Mouse (Mus musculus) embryonic facial prominence, embryonic 12.5 days (tissue): Measurements from ENCODE around the gene Pou4f2. TPM values are rescaled to one million over a fixed set of nuclear protein-coding genes. Genes with fewer than 3 reads are reported as not detected.
A peak's percentile ranks its signal among the peaks of the same experiment; 100 is the strongest.

Experiments
- ATAC-seq: fragments of 200-750 bp; cut with Nextera tagmentation; 2 replicates; pipeline ENCODE4 v1.8.0; 2017; ENCODE audit not compliant: insufficient number of reproducible peaks, insufficient read depth, low FRiP score, low TSS enrichment
- H3K27ac ChIP-seq: fragments of 300-500 bp; sonication (generic); 2 replicates; pipeline ENCODE4 v1.5.1; 2016; ENCODE audit warnings: mild to moderate bottlenecking
- H3K27me3 ChIP-seq: fragments of 300-500 bp; sonication (generic); 2 replicates; pipeline ENCODE4 v1.6.1; 2016; ENCODE audit warnings: mild to moderate bottlenecking, moderate library complexity
- H3K36me3 ChIP-seq: fragments of 300-500 bp; sonication (generic); 2 replicates; pipeline ENCODE4 v1.6.1; 2016; ENCODE audit warnings: mild to moderate bottlenecking
- H3K4me1 ChIP-seq: fragments of 300-500 bp; sonication (generic); 2 replicates; pipeline ENCODE4 v1.6.1; 2016
- H3K4me2 ChIP-seq: fragments of 300-500 bp; sonication (generic); replicated peaks from 2 replicates; pipeline ENCODE4 v1.6.1; 2016; ENCODE audit warnings: mild to moderate bottlenecking, moderate library complexity
- H3K4me3 ChIP-seq: fragments of 300-500 bp; sonication (generic); 2 replicates; pipeline ENCODE4 v1.5.1; 2016; ENCODE audit warnings: mild to moderate bottlenecking
- H3K9ac ChIP-seq: fragments of 300-500 bp; sonication (generic); 2 replicates; pipeline ENCODE4 v1.6.1; 2016; ENCODE audit warnings: mild to moderate bottlenecking, moderate library complexity
- H3K9me3 ChIP-seq: fragments of 300-500 bp; sonication (generic); 2 replicates; pipeline ENCODE4 v1.6.1; 2016; ENCODE audit warnings: mild to moderate bottlenecking, moderate library complexity
- WGBS: fragments of 180-500 bp; shearing (Covaris S2); methylation state at CpG from one replicate; pipeline ENCODE4 v1.1.7; 2016; 5-methylcytosine and 5-hydroxymethylcytosine counted together
- polyA plus RNA-seq: library from polyadenylated mRNA; unstranded; fragments of >200 nt; fragmentation: Nextera tagmentation; extraction: Ambion mirVana; gene quantifications from 2 replicates; pipeline ENCODE4 v1.2.1, GENCODE M21; 2016

Gene Pou4f2
- polyA plus RNA-seq, 1 experiment from 2014 or later, result 0.54 TPM

DNA sequence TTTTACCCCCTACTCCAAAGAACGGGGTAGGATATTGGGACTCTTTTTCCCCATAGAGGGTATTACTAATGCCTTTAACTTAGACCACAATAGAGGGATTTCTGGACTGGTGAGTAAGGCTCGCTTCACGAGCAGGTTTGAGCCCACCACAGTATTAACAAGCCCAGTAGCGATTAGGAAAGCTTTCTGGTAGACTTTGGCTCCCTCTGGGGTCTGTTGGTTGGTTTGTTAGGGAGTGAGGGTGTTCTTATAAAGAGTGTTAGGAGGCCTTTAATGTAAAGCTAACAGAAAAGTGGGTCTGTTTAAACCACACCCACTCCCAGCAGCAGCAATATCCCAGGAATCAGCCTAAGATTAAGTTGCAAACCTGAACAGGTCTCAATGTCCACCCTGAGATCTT is 17.2 kb downstream of the Pou4f2 start:
- H3K27me3 ChIP-seq, result peaks cover 52% of the 10 kb centered on the region
- WGBS, result 25% methylated on average over 4 of the region's 4 CpGs
- peaks cover 10% of the 10 kb centered on the region; the same call in 1 of the 2 replicates for H3K4me1 ChIP-seq
- peak overlapping the region; percentile 71; the same call in 1 of the 2 replicates for H3K4me2 ChIP-seq
- no peaks in the 10 kb centered on the region for H3K36me3 ChIP-seq
- H3K9ac ChIP-seq, result no peak overlapping the region
- no peak for ATAC-seq
- no peak overlapping the region; the same call in 1 of the 2 replicates for H3K4me3 ChIP-seq
- no peak overlapping the region for H3K27ac ChIP-seq
- no peaks in the 10 kb centered on the region for H3K9me3 ChIP-seq

GRCm38 (mm10) chr8:78390756-78391155 is 45.7 kb downstream of the Pou4f2 start:
- Histone ChIP-seq H3K4me3 (no peak overlapping the region), H3K4me1 (no peaks in the 10 kb centered on the region), H3K27me3 (no peaks in the 10 kb centered on the region), H3K4me2 (no peak overlapping the region), H3K36me3 (no peaks in the 10 kb centered on the region), H3K9me3 (no peaks in the 10 kb centered on the region), H3K27ac (no peak overlapping the region), H3K9ac (no peak overlapping the region)
- no peak for ATAC-seq
- WGBS, result 92% methylated on average over 7 of the region's 7 CpGs

Other genes with a start within 250 kb of the Pou4f2 start
- gene Ttc29, start 223.3 kb downstream of the Pou4f2 start, polyA plus RNA-seq, result not detected in 2 replicates
- 317 and 329 TPM in 2 replicates for gene Rbmxl1, start 72.3 kb upstream of the Pou4f2 start, polyA plus RNA-seq
- gene Slc10a7, start 72.7 kb upstream of the Pou4f2 start, polyA plus RNA-seq, result 17.1 and 20.3 TPM in 2 replicates